Mouse (Mus musculus): ENCODE data around the gene Tmc8. TPM values are rescaled to one million over a fixed set of nuclear protein-coding genes. Genes with fewer than 3 reads are reported as not detected.

Tmc8 gene
- total RNA-seq (2021): 1 to 10 TPM; 7.1 to 7.6 TPM
- long read RNA-seq, experiment 1, partial matches to known transcripts: 1 of 1 reads
- long read RNA-seq, experiment 1, other reads (novel, unspliced or antisense): 0 of 1 reads
- long read RNA-seq, experiment 2, partial matches to known transcripts: 3 of 8 reads
- long read RNA-seq, experiment 2, other reads (novel, unspliced or antisense): 5 of 8 reads

- DNase-seq (ENCODE audit: low spot score in 2 of 2): no peak
Measured at GRCm38 (mm10) chr11:117781993-117782704, at the start of gene Tmc8, which contains the start of gene Tmc6. Tmc8 (plus strand) TSS chr11:117782076. Tmc6 (minus strand) TSS chr11:117782198.

GRCm38 (mm10) chr11:117736037-117736689 lies 45.7 kb upstream of the Tmc8 start:
- no peak for DNase-seq (ENCODE audit: low spot score in 2 of 2)

- DNase-seq (ENCODE audit: low spot score in 2 of 2): no peak
Measured at GRCm38 (mm10) chr11:117738123-117738522, 43.8 kb upstream of the Tmc8 start.

- DNase-seq (ENCODE audit: low spot score in 2 of 2): no peak
Measured at GRCm38 (mm10) chr11:117741128-117741527, 40.7 kb upstream of the Tmc8 start.

- DNase-seq (ENCODE audit: low spot score in 2 of 2): no peak
Measured at GRCm38 (mm10) chr11:117742243-117742642, 39.6 kb upstream of the Tmc8 start.

GRCm38 (mm10) chr11:117742715-117743114 lies 39.2 kb upstream of the Tmc8 start:
- no peak for DNase-seq (ENCODE audit: low spot score in 2 of 2)

GRCm38 (mm10) chr11:117743454-117744030 lies 38.3 kb upstream of the Tmc8 start:
- DNase-seq (ENCODE audit: low spot score in 2 of 2): no peak

GRCm38 (mm10) chr11:117748628-117749027 lies 33.2 kb upstream of the Tmc8 start:
- DNase-seq (ENCODE audit: low spot score in 2 of 2): no peak

GRCm38 (mm10) chr11:117749414-117749813 lies 32.5 kb upstream of the Tmc8 start:
- no peak for DNase-seq (ENCODE audit: low spot score in 2 of 2)

GRCm38 (mm10) chr11:117751544-117751943 lies 30.3 kb upstream of the Tmc8 start:
- DNase-seq (ENCODE audit: low spot score in 2 of 2): no peak

- DNase-seq (ENCODE audit: low spot score in 2 of 2): no peak
Measured at GRCm38 (mm10) chr11:117755891-117756290, 26.0 kb upstream of the Tmc8 start.

GRCm38 (mm10) chr11:117759267-117759666 lies 22.6 kb upstream of the Tmc8 start:
- DNase-seq (ENCODE audit: low spot score in 2 of 2): no peak

- no peak for DNase-seq (ENCODE audit: low spot score in 2 of 2)
Measured at GRCm38 (mm10) chr11:117760374-117761119, 21.3 kb upstream of the Tmc8 start.

GRCm38 (mm10) chr11:117761801-117762200 lies 20.1 kb upstream of the Tmc8 start:
- no peak for DNase-seq (ENCODE audit: low spot score in 2 of 2)

- DNase-seq (ENCODE audit: low spot score in 2 of 2): no peak
Measured at GRCm38 (mm10) chr11:117762246-117762645, 19.6 kb upstream of the Tmc8 start.

- peak in 1 of 2 experiments; percentile 2 for DNase-seq (ENCODE audit: low spot score in 2 of 2)
Measured at GRCm38 (mm10) chr11:117764319-117764718, 17.6 kb upstream of the Tmc8 start.

- DNase-seq (ENCODE audit: low spot score in 2 of 2): no peak
Measured at GRCm38 (mm10) chr11:117765361-117765760, 16.5 kb upstream of the Tmc8 start.

- DNase-seq (ENCODE audit: low spot score in 2 of 2): peak in 1 of 2 experiments; percentile 2
Measured at GRCm38 (mm10) chr11:117766275-117766674, 15.6 kb upstream of the Tmc8 start.

- no peak for DNase-seq (ENCODE audit: low spot score in 2 of 2)
Measured at GRCm38 (mm10) chr11:117768725-117769682, 12.9 kb upstream of the Tmc8 start.

GRCm38 (mm10) chr11:117769683-117770047 lies 12.2 kb upstream of the Tmc8 start:
- DNase-seq (ENCODE audit: low spot score in 2 of 2): no peak
